Mouse (Mus musculus) C2C12 (cell line): Measurements from ENCODE around the gene Rpgrip1.

ENCODE experiments used
- CEBPB ChIP-seq: IDR thresholded peaks from one replicate; pipeline ENCODE4 v1.6.1; 2011; ENCODE audit warnings: low read depth, mild to moderate bottlenecking, control low read depth, moderate library complexity
- CTCF ChIP-seq: IDR thresholded peaks from one replicate; pipeline ENCODE4 v1.5.1; 2011; ENCODE audit not compliant: control insufficient read depth, insufficient read depth, insufficient read length
- FOSL1 ChIP-seq: IDR thresholded peaks from one replicate; pipeline ENCODE4 v1.8.0; 2011; ENCODE audit warnings: mild to moderate bottlenecking, low read length; ENCODE audit not compliant: poor library complexity, insufficient read depth, severe bottlenecking
- MAX ChIP-seq: IDR thresholded peaks from one replicate; pipeline ENCODE4 v1.6.1; 2011; ENCODE audit warnings: mild to moderate bottlenecking, control low read depth
- MYOD1 ChIP-seq: IDR thresholded peaks from one replicate; pipeline ENCODE4 v1.6.1; 2011; ENCODE audit warnings: low read depth; ENCODE audit not compliant: control insufficient read depth, insufficient read length
- MYOG ChIP-seq: IDR thresholded peaks from one replicate; pipeline ENCODE4 v1.6.1; 2011; ENCODE audit not compliant: control insufficient read depth, insufficient read length; ENCODE audit errors: extremely low read depth
- USF1 ChIP-seq: IDR thresholded peaks from one replicate; pipeline ENCODE4 v1.6.1; 2011; ENCODE audit warnings: low read depth, mild to moderate bottlenecking, control low read depth, moderate library complexity

GRCm38 (mm10) chr14:52189519-52189918 is 79.0 kb downstream of the Rpgrip1 start:
- no peak for TF ChIP-seq MYOG
- TF ChIP-seq CTCF, result no peak
- no peak for TF ChIP-seq MYOD1
- TF ChIP-seq MAX, result no peak
- TF ChIP-seq USF1, result no peak
- no peak for TF ChIP-seq CEBPB
- TF ChIP-seq FOSL1, result no peak
